Mouse (Mus musculus) heart, embryonic 16.5 days (tissue): ENCODE results near the gene Rab3il1. TPM values are rescaled to one million over a fixed set of nuclear protein-coding genes. Genes with fewer than 3 reads are reported as not detected.

Experiments used
- ATAC-seq: fragments of 200-750 bp; cut with Nextera tagmentation; replicated peaks from 2 replicates; pipeline ENCODE4 v1.8.0; 2017; ENCODE audit warnings: moderate number of reproducible peaks; ENCODE audit not compliant: insufficient read depth, low FRiP score; ENCODE audit errors: extremely low read depth
- H3K27ac ChIP-seq: fragments of 300-500 bp; sonication (generic); 2 replicates; pipeline ENCODE4 v1.5.1; 2014; ENCODE audit warnings: mild to moderate bottlenecking, low read length, control low read depth, moderate library complexity
- H3K27me3 ChIP-seq: fragments of 300-500 bp; sonication (generic); 2 replicates; pipeline ENCODE4 v1.6.1; 2014; ENCODE audit warnings: low read length, mixed read lengths; ENCODE audit not compliant: control insufficient read depth, insufficient read depth
- H3K36me3 ChIP-seq: fragments of 300-500 bp; sonication (generic); 2 replicates; pipeline ENCODE4 v1.6.1; 2014; ENCODE audit not compliant: control insufficient read depth, insufficient read depth
- H3K4me1 ChIP-seq: fragments of 300-500 bp; sonication (generic); 2 replicates; pipeline ENCODE4 v1.6.1; 2014; ENCODE audit warnings: low read length, mixed read lengths; ENCODE audit not compliant: control insufficient read depth, insufficient read depth
- H3K4me2 ChIP-seq: fragments of 300-500 bp; sonication (generic); 2 replicates; pipeline ENCODE4 v1.6.1; 2014; ENCODE audit warnings: low read depth, mild to moderate bottlenecking, control low read depth, low read length
- H3K4me3 ChIP-seq: fragments of 300-500 bp; sonication (generic); 2 replicates; pipeline ENCODE4 v1.5.1; 2014; ENCODE audit warnings: mild to moderate bottlenecking, control low read depth, low read length
- H3K9ac ChIP-seq: fragments of 300-500 bp; sonication (generic); 2 replicates; pipeline ENCODE4 v1.6.1; 2014; ENCODE audit warnings: low read length, control low read depth
- H3K9me3 ChIP-seq: fragments of 300-500 bp; sonication (generic); replicated peaks from 2 replicates; pipeline ENCODE4 v1.6.1; 2016; ENCODE audit warnings: low read length; ENCODE audit not compliant: control insufficient read depth
- WGBS: fragments of 180-500 bp; shearing (Covaris S2); extraction: QIAGEN DNeasy Blood & Tissue Kit; methylation state at CpG from one replicate; pipeline ENCODE4 v1.1.7; 2014; 5-methylcytosine and 5-hydroxymethylcytosine counted together
- polyA plus RNA-seq: library from polyadenylated mRNA; unstranded; fragments of >200 nt; fragmentation: Nextera tagmentation; extraction: Ambion mirVana; gene quantifications from 2 replicates; pipeline ENCODE4 v1.2.1, GENCODE M21; 2015

The Rab3il1 gene
- polyA plus RNA-seq, 1 experiment from 2014 or later, result 24.0 TPM

- Histone ChIP-seq H3K9ac (no peak overlapping the region), H3K27ac (no peak overlapping the region), H3K4me1 (no peaks in the 10 kb centered on the region), H3K4me2 (no peak overlapping the region), H3K9me3 (no peaks in the 10 kb centered on the region), H3K36me3 (peaks cover 38% of the 10 kb centered on the region), H3K27me3 (no peaks in the 10 kb centered on the region), H3K4me3 (no peak overlapping the region)
- WGBS, result 56% methylated on average over 3 of the region's 3 CpGs
- no peak; the same call in 1 of the 2 replicates for ATAC-seq
Measured at GRCm38 (mm10) chr19:10082105-10082504, 80.6 kb downstream of the Rab3il1 start.

- Histone ChIP-seq H3K9ac (no peak overlapping the region), H3K4me2 (no peak overlapping the region), H3K9me3 (no peaks in the 10 kb centered on the region), H3K4me3 (no peak overlapping the region), H3K27ac (no peak overlapping the region), H3K27me3 (no peaks in the 10 kb centered on the region), H3K36me3 (peaks cover 30% of the 10 kb centered on the region), H3K4me1 (no peaks in the 10 kb centered on the region)
- no peak for ATAC-seq
- 76% methylated on average over 9 of the region's 9 CpGs for WGBS
Measured at GRCm38 (mm10) chr19:10085454-10085853, 84.0 kb downstream of the Rab3il1 start.

GRCm38 (mm10) chr19:10086976-10087375 is 85.5 kb downstream of the Rab3il1 start:
- no peak for ATAC-seq
- Histone ChIP-seq H3K9ac (no peak overlapping the region), H3K4me1 (no peaks in the 10 kb centered on the region), H3K36me3 (peaks cover 32% of the 10 kb centered on the region), H3K4me3 (no peak overlapping the region), H3K27me3 (no peaks in the 10 kb centered on the region), H3K27ac (no peak overlapping the region), H3K9me3 (no peaks in the 10 kb centered on the region), H3K4me2 (no peak overlapping the region)
- WGBS, result 85% methylated on average over 4 of the region's 4 CpGs

Other genes starting within 250 kb of the Rab3il1 start
- gene Scgb2a2, start 154.1 kb upstream of the Rab3il1 start, polyA plus RNA-seq, result not detected in 2 replicates
- 67.3 and 72.1 TPM in 2 replicates for gene Incenp, start 102.1 kb upstream of the Rab3il1 start, polyA plus RNA-seq
- 1,934 and 2,252 TPM in 2 replicates for gene Fth1, start 21.1 kb upstream of the Rab3il1 start, polyA plus RNA-seq
- gene Best1, start within 50 bp of the Rab3il1 start, polyA plus RNA-seq, result 0.28 and 0.30 TPM in 2 replicates
- gene Fads3, start 39.9 kb downstream of the Rab3il1 start, polyA plus RNA-seq, result 31.5 and 46.1 TPM in 2 replicates
- 31.5 and 31.7 TPM in 2 replicates for gene Fads2, start 100.1 kb downstream of the Rab3il1 start, polyA plus RNA-seq
- gene Fads1, start 181.2 kb downstream of the Rab3il1 start, polyA plus RNA-seq, result 39.8 and 44.7 TPM in 2 replicates
- gene Tmem258, start 202.3 kb downstream of the Rab3il1 start, polyA plus RNA-seq, result 323 and 360 TPM in 2 replicates
- 51.6 and 54.9 TPM in 2 replicates for gene Fen1, start 202.5 kb downstream of the Rab3il1 start, polyA plus RNA-seq
- 4.2 TPM in 2 replicates for gene Myrf, start 239.1 kb downstream of the Rab3il1 start, polyA plus RNA-seq